Mouse (Mus musculus) layer of hippocampus, adult 18-20 months (tissue): ENCODE results near the gene Gm19935. TPM values are rescaled to one million over a fixed set of nuclear protein-coding genes. Genes with fewer than 3 reads are reported as not detected.

Experiments used
- DNase-seq, 2 experiments: peaks; one replicate each; pipeline ENCODE4 v3.0.0; 2022; ENCODE audit warnings: low spot score in 2 of 2
- long read RNA-seq: library from polyadenylated mRNA; stranded (forward); transcript quantifications from one replicate; pipeline ENCODE4 v2.0.0, GENCODE M21; 2021
- total RNA-seq, 2 experiments: library from RNA; stranded (reverse); gene quantifications; 2 replicates each; pipeline ENCODE4 v1.2.3; 2021

Gm19935 gene
- total RNA-seq = 1 to 10 TPM; 2.1 to 5.1 TPM
- long read RNA-seq = 0 reads

DNA sequence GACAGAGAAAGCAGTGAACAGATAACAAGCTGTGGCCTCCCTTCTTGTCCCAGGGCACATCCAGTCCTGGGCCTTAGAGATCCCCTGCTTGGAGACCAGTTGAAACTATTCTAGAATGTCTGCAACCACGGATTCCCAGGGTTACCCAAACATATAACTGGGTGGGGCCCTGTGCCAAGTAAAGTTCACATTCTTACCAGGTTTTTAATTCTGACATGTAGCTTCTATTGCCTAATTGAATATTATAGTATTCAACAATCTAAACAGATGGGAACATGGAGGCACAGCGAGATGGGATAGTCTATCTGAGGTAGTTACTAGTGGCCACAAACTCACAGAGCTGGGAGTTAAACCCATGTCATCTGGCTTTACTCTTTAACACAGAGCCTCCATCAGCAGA is at the start of gene Gm19935:
Gm19935 (minus strand) TSS at position 101 of the 400 bp plus-strand sequence.
- no peak for DNase-seq

DNA sequence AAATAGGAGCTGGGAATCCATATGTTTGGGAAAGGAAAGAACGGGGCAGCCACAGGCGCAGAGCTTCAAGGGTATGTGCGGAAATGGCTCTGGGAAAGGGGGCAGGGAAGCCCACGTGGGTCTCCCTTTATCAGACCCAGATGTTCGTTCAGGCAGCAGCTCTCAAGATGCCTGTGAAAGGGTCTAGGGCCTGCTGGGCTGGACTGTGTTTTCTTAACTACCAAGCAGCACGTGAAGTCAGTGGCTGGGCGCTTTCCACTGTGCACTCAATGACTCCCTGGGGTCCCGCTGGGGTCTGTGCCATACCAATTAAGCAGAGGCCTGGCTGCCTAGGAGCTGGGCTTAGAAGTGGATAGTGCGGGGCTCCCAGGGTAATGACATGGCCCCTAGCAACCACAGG is 44.8 kb upstream of the Gm19935 start:
- peak in 1 of 2 experiments; percentile 44 for DNase-seq

DNA sequence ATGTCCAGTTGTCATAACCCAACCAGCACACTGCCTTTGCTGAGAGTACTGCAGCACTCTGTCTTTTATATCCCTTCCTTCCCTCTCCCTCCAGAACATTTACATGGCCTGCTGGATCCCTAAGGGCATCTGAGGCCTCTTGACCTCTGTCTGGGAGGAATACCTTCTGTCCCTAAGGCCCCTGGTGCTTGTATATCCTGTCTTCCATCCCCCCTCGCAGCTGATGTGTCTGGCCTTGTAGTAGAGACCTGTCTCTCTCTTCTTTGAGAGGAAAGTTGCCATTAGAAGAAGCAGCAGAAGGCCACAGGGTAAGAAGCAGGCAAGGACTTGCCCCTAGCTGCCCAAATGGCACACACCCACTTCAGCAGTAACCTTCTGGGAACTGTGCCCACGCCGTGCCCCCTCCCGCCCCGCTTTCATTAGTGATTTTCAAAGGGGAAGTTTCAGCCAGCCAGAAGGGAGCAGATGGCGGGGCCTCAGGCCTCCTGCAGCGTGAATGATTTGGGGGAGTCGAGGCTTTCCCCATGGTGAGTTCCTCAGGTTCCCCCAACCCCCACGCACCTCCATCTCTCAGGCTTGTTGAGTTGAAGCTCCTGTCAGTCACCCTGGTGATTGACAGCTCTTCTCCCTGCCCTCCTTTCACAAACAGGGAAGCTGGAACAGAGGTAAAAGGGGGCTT is 44.2 kb upstream of the Gm19935 start:
- peak; percentile 47 to 64 for DNase-seq

DNA sequence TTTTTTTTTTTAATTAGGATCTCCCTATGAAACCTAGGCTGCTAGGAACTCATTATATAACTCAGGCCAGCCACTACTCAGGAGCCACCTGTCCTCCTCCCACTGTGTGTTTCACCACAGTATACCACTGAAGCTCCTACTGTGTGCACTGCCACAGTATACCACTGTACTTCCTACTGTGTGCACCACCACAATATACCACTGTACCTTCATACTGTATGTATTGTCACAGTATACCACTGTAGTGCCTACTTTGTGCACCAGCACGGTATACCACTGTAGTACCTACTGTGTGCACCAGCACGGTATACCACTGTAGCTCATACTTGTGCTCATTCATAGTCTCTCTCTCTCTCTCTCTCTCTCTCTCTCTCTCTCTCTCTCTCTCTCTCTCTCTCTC is 40.9 kb upstream of the Gm19935 start:
- DNase-seq = no peak

DNA sequence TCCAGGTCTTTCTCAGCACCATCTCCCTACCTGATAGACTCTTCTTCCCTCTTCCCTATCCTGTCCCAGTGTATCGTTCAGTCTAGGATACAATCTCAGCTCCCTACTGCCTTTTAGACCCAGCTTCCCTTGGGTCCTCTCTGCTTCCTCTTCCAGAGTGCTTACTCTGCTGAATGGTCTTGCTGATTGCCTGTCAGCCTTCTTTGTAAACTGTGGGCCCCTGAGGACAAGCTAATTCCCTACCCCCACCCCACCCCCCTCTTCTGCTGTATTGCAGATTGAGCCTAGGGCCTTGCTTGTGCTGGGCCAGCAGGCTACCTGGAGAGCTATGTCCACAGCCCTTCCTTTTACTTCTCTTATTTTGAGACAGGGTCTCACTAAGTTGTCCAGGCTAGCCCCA is 39.8 kb upstream of the Gm19935 start:
- no peak for DNase-seq

DNA sequence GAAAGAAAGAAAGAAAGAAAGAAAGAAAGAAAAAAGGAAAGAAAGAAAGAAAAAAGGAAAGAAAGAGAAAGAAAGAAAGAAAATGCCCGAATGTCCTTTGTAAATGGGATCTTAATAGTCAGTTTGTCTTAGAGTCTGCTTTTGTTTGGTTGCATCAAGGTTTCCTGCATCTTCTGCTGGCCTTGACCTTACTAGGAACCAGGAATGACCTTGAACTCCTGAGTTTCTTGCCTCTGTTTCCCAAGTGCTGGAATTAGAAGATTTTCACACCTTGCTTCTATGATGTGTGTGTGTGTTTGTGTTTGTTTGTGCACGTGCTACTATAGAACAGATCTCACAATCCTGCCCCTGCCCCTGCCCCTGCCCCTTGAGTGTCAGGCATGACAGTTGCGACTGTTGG is 39.0 kb upstream of the Gm19935 start:
- no peak for DNase-seq

DNA sequence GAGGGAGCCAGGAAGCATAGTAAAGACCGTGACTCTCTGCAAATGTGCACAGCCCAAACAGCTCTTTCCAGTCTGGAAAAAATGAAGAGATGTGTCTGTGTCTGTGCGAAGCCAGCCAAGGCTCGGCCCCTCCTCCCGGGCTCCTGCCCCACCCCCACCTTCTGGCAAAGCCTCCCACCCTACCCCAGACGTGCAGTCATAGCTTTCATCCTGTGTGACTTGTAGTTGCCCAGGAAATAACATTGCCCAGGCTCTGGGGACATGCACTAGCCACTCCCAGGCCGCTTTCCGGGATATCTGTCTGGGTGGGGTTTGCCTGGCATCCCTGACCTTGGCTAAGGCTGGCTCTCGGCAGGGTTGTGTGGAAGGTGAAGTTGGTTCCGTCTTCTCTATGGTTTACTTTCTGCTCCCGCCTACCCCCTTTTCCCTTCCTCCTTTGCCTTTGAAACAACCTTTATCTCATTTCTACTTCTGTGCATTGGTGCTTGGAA is 37.5 kb upstream of the Gm19935 start:
- peak in 1 of 2 experiments; percentile 24 for DNase-seq

DNA sequence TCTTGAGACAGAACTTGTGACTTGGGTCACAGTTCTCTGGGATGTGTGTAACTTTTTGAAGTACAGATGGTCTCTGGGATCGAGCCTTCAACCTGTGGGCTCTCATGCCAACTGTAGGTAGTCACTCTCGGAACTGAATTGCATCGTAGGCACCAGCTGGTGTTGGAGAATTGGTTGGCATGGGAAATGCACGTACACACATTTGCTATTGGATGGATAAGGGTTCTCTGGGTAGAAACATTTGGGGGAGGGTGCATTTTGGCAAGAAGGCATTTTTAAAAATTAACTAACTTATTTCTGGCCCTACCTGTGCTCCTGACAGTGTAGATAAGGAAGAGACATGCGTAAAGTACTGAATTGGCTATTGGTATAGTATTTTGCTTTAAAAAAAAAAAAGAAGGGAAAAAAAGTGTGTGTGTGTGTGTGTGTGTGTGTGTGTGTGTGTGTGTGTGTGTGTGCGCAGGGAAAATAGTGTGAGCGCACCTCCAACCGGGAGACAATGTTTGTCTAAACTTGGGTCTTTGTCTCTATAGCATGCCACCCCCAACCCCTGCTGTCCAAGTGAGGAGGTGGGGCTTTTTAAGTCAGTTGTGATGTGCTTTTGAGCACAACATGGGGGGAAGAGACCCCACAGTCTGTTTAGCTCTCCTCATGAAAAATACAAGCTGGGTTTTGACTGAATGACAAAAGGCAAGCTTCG is 36.9 kb upstream of the Gm19935 start:
- DNase-seq = peak in 1 of 2 experiments; percentile 21

DNA sequence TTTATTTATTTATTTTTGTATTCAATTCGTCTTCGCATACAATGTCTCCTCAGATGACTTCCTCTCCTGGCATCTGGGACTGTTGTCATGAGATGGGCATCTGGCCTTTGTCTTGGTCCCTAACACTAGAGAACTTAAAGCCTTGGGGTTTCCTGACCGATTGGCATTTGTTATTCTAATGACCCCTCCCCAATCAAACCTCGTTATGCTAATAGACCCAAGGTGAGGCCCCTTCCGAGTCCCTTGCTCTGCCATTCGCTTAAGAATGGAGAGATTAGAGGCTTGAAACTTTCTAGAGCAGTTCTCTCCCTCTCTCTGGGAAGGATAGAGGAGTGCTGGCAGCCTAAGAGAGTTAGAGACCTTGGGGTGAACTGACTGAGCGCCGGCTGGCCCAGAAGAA is 34.4 kb upstream of the Gm19935 start:
- DNase-seq = no peak

DNA sequence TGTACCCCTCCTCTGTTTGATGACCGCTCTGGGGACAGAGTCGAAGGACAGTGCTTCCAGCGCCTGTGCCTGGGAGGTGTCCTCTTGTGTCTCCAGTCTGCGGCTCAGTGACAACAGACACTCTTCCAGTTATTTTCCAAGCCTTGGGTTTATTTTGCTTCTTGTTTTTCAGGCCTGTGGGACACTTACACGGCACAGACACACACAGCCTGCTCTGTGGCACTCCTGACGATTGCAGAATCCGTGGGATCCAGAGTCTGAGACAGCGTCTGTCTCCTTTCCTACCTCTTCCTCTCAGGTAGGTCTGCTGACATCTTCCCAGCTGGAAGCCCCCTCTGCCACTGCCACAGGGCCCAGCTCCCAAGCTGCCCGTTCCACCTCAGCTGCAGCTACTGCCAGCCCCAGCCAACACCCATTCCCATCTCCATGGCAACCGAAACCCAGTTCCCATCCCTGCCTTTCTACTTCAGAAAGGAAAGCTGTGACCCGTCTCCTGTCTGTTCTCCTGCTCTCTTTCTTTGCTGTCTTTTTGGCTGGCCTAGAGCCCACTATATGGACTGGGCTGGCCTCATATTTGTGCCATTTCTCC is 32.4 kb upstream of the Gm19935 start:
- DNase-seq = peak; percentile 56 to 70

DNA sequence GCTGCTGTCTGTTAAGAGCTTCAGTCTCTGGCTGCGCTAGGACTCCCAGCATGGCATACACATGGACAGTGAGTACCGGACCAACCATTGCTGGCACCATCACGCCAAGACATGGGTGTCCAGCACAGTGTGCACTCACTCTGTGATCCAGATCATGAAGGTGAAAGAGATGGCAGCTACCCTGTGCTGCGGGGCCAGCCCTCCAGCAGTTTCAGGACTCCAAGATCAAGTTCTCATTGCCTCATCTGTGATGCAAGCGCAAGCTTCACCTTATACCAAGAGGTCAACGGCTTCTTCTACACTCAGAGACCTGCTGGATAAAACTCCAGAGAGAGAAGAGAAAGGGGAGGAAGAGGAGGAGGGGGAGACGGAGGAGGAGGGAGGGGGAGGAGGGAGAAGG is 30.8 kb upstream of the Gm19935 start:
- DNase-seq = no peak

DNA sequence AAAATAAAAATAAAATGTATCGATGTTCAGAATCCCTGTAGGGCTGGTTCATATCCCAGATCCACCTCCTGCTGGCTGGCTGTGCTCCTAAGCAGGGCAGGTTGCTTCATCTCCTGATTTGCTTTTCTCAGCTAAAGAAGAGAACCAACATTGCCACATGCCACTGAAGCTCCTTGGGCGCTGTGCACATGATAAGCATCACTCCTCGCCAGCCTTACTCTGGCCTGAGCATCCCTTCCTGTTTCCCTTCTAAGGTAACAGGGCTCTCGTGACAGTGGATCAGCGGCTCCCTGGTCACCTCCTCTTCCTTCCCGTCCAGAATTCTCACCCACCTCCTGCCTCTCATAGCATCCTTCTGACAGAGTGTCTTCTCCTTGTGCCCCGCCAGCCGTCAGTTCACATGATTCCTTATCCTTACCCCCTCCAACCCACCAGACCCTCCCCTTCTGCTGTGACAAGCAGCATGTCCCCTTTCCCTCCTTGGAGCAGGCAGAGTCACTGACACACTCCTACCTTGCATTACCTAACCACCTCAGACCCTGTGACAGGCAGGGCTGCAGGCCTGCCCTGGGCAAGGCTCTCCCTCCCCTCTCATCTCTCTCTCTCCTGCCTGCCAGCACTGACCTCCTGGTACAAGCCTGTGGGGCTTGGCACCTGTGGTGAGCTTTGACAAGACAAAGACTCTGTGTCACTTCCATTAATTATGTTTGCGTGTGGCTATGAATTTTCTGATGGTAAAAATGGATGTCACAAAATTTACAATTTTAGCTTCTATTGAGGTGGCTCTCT is 27.2 kb upstream of the Gm19935 start:
- no peak for DNase-seq

DNA sequence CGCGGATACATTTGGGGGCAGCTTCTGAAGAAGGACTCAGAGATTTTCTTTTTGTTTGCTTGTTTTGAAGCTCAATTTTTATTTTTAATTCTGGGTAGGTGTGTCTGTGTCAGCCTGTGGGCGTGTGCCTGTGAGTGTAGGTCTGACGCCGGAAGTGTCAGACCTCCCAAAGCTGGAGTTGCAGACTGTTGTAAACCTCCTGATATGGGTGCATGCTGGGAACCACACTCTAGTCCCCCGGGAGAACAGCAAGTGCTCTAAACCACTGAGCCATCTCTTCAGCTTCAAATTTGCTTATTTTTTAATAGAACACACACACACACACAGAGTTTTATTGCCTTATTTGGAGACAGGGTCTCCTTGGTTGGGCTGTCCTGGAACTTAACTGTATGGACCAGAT is 25.9 kb upstream of the Gm19935 start:
- DNase-seq = no peak

DNA sequence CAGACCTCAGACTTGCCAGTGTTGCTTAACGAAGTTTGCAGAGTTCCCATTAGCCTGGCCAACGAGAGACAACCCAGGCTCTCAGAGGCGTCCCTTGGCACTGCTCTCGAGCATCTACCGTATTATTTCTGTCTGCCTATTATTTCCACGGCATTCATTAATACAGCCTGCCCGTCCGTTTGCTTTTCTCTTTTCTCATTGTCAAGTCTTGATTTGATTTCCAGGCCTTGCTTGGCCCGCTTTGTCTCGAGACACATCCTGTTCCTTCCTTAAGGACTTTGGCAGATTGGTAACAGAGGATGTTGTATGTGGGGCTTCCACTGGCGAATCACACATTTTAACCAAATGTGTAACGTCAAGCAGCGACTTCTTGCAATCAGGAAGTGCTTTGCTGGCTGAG is 24.1 kb upstream of the Gm19935 start:
- no peak for DNase-seq

DNA sequence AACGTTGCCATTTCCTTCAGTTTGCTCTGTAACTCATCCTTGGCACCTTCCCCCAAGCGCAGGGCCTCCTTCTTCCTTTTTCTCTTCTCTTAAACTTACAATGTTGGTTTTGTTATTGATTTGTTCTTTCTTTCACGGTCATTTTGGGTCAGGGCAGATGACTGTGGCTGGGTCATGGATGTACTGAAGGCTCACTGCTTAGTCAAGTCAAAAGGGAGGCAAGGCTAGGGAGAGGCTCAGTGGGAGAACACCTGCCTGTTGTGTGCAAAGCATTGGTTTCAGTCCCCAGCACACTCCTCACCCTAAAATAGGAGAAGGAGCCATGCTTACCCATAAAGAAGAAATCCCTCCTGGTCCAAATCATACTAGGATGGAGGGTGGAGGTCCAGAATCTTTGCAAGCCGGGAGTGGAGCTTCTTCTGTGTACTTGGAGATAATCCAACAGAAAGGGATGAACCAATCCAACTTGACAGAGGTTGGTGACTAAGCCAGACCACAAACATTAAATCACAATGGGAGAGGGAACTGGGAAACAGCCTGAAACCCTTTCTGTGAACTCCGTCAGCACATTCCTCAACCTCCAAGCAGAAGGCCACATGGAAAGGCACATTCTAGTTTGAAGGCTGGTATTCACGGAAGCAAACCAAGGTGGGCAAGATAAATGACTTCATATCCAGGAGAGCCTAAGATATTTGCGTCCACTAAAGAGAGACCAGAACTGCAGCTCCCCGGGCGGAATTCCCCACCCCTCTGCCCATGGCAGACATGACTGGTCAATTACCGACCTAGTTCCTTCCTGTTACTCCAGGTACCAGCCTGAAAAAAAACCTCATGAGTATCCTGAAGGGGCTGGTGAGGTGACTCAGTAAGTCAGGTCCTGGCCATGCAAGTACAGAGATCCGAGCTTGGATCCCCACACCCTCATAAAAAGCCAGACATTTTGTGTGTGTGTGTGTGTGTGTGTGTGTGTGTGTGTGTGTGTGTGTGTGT is 22.8 kb upstream of the Gm19935 start:
- no peak for DNase-seq

DNA sequence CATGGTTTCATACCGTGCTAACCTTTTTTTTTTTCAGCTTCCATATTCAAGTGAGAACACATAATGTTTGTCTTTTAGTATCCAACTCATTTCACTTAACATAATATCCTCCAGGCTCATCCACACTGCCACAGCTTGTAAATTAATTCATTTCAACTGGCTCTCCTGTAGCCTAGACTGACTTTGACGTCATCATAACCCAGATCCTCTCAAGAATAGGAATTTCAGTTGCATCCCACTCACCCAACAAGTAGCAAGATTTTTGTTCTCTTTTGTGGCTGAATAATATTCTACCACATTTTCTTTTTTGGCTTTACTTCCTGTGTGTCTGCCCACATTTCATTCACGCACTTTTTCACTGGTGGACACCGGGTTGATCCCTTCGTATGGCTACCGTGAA is 20.2 kb upstream of the Gm19935 start:
- no peak for DNase-seq

DNA sequence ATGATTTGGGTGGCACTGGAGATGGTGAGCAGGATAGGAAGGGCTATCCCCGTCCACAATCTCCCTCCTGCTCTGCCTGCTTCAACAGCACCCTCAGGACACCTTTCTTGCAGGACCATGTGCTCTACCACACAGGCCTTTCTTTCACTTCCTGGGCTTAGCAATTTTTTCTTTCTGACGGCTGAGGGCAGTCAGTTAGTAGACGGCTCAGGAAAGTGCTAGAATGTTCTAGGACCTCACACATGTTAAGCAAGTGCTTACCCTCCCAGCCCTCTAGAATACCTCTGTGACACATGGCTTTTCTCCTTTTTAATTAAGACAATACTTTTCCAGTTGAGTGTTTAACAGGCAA is 17.1 kb upstream of the Gm19935 start:
- DNase-seq = no peak

DNA sequence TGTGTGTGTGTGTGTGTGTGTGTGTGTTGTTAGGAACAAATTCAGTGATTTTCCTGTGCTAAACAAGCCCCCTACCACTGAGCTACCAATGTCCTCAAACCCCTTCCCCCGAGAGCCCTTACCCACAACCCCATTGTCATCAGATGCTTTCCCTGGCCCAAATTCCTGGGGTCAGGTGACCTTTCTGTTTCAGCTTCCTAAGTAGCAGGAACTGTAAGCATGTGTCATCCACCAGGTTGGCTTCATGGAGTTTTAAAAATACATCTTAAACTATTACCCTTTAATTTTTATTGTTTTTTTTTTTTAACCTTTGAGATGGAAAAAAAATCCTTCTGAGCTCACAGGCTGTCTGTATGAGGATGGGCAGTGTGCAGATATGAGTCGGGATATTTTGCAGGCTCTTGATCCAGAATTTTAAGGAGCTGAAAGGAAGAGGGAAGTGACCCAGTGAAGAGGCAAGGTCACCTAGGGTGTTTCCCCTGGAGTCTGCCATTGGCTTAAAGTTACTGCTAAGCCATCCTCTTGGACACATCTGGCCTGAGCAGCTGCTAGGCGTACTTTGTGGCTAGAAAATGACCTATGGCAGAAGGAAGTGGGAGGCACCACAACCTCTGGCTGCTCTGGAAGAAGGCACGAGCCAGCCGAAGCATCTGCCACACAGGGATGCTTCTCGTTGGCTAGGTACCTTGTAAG is 16.6 kb upstream of the Gm19935 start:
- DNase-seq = no peak

DNA sequence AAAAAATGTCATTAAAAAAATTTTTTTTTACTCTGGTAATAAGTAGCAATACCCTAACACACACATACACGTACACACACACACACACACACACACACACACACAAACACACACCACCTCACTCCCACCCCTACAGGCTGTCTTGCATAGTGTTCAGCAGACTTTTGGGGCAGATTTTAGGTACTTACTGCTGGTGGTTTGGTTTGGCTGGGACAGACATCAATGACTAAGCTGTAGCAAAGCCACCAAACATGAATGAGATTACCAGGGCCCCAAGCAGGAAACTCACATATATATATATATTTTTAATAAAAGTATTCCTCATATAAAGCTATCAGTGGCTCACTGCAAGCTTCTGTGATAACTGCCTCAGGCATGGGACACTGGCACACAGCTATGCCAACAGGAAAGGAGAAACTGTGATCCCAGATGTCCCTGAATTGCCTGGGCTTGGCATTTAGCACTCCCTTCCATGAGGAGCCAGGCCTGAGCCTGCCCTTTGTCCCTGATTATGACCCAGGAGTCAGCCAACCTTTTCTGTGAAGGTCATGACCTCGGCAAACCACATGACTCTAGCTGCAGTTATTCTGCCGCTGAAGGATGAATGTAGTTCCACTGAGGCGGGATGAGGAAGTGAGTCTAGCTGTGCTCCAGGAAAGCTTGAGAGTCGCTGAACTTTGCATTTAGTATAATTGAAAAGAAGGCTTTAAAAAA is 15.5 kb upstream of the Gm19935 start:
- DNase-seq = no peak
